Mouse (Mus musculus) layer of hippocampus, adult 6 months (tissue): Measurements from ENCODE around the gene Eif3c. TPM values are rescaled to one million over a fixed set of nuclear protein-coding genes. Genes with fewer than 3 reads are reported as not detected.
A peak's percentile ranks its signal among the peaks of the same experiment; 100 is the strongest.

Experiments
- long read RNA-seq, 2 experiments: library from polyadenylated mRNA; unstranded; transcript quantifications; one replicate each; pipeline ENCODE4 v2.0.0; 2019 to 2020
- microRNA-seq: library from miRNA; unstranded; fragments of <30 nt; microRNA quantifications from one replicate; pipeline ENCODE4 v1.2.0, GENCODE M21; 2020
- polyA plus RNA-seq: library from polyadenylated mRNA; unstranded; fragments of <200 nt; fragmentation: Nextera tagmentation; gene quantifications from 2 replicates; pipeline ENCODE4 v1.2.3, GENCODE M21; 2021

Eif3c gene
- 220 and 222 TPM in 2 replicates for polyA plus RNA-seq
- long read RNA-seq, experiment 1, transcript Eif3c-201 (21 exons, 3,383 nt) = major isoform, 22 of 276 reads
- long read RNA-seq, experiment 1, partial matches to known transcripts = 248 of 276 reads
- long read RNA-seq, experiment 1, other reads (novel, unspliced or antisense) = 4 of 276 reads
- long read RNA-seq, experiment 2, transcript Eif3c-201 (21 exons, 3,383 nt) = major isoform, 478 of 667 reads
- long read RNA-seq, experiment 2, partial matches to known transcripts = 165 of 667 reads
- long read RNA-seq, experiment 2, other reads (novel, unspliced or antisense) = 24 of 667 reads

GRCm38 (mm10) chr7:126566094-126566765 is at the start of gene Eif3c:
TSS of gene Eif3c (minus strand) at chr7:126566411.

DNA sequence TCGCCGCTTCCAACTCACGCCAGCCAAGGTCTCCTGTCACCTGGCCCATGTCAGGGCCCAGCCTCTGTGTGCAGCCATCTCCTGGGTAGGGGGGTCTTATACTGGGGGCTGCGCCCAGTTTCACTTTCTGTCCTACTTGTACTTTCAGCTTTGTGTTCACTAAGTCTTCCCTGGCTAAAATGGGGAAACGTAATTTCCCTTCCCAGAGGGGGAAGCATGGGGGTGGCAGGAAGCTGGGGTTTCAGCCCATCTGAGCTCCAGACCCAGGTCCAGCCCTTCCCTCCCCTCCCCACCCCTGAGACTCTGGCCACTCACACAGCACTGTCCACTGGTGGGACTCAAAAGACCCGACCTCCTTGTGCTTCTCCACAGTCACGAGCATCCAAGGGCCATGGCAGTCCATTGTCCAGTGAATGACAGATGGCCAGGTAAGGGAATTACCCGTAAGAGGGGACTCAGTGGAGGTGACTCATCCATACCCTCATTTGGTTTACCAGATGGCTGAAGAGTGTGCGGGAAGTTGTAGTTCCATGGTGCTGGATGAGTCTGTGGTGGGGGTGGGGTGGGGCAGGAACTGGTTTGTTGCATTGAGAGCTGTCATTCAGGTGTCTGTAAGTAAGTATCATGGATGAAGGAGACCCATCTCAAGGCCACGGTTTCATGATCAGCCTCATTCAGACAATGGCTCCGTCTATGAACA is 28.8 kb upstream of the Eif3c start, which contains the start of gene Il27:
TSS of gene Il27 (minus strand) at position 80 of the 700 bp plus-strand sequence.

GRCm38 (mm10) chr7:126585717-126586116 is 19.5 kb upstream of the Eif3c start, which contains the start of gene Cln3:
TSS of gene Cln3 (minus strand) at chr7:126585817.

DNA sequence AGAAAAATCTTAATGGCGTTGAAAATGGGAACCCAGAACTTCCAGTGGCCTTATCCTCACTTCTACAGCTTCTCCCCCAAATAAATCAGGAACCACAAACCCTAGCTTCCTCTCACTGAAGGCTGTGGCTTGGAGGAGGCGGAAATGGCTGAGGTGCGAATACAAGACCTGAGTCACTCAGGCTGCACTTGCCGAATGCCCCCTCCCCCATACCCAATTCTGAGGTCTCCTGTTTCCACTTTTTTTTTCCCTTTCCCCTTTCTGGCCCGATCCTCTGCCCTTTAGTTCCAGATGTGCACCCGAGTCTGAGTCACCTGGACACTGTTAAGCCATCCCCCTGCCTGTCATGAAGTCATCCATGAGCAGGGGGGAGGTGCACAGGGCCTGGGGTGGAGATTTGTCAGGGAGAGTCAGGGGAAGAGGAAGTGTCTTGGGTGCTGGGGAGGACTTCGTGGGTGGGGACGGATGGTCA is 18.3 kb upstream of the Eif3c start, which contains the start of gene Apobr:
TSS of gene Apobr (plus strand) at position 437 of the 472 bp plus-strand sequence.

GRCm38 (mm10) chr7:126503273-126503878 is 62.8 kb downstream of the Eif3c start, which contains the start of gene Atxn2l:
TSS of gene Atxn2l (minus strand) at chr7:126503437.

Small RNA genes within 50 kb of the gene (microRNA-seq; reads per million reads assigned to microRNA genes)
- gene Mir7059 = 9.4 reads per million, percentile 31 among the genes with 10 or more reads in this experiment

Other genes with a start within 250 kb of the Eif3c start
- gene Lat, start 196.8 kb downstream of the Eif3c start, polyA plus RNA-seq = 0.11 TPM in 1 of 2 replicates, not detected in the other
- 61.0 and 66.9 TPM in 2 replicates for gene Spns1, start 189.0 kb downstream of the Eif3c start, polyA plus RNA-seq
- 0.82 and 1.1 TPM in 2 replicates for gene Nfatc2ip, start 169.7 kb downstream of the Eif3c start, polyA plus RNA-seq
- gene Cd19, start 151.5 kb downstream of the Eif3c start, polyA plus RNA-seq = not detected in 2 replicates
- gene Rabep2, start 137.7 kb downstream of the Eif3c start, polyA plus RNA-seq = 7.5 and 8.5 TPM in 2 replicates
- 0.13 and 0.16 TPM in 2 replicates for gene Atp2a1, start 103.3 kb downstream of the Eif3c start, polyA plus RNA-seq
- gene Sh2b1, start 91.0 kb downstream of the Eif3c start, polyA plus RNA-seq = 32.6 and 36.0 TPM in 2 replicates
- gene Tufm, start 79.0 kb downstream of the Eif3c start, polyA plus RNA-seq = 84.1 and 87.2 TPM in 2 replicates
- gene Atxn2l, start 63.0 kb downstream of the Eif3c start, polyA plus RNA-seq = 36.7 and 53.5 TPM in 2 replicates
- gene Apobr, start 18.5 kb upstream of the Eif3c start, polyA plus RNA-seq = 0.18 and 0.43 TPM in 2 replicates
- 14.4 and 15.6 TPM in 2 replicates for gene Cln3, start 19.4 kb upstream of the Eif3c start, polyA plus RNA-seq
- gene Il27, start 28.5 kb upstream of the Eif3c start, polyA plus RNA-seq = not detected in 2 replicates
- gene Nupr1, start 64.5 kb upstream of the Eif3c start, polyA plus RNA-seq = 23.0 and 25.6 TPM in 2 replicates
- gene Sgf29, start 82.9 kb upstream of the Eif3c start, polyA plus RNA-seq = 29.6 and 29.9 TPM in 2 replicates
- gene Sult1a1, start 110.0 kb upstream of the Eif3c start, polyA plus RNA-seq = 11.5 and 17.2 TPM in 2 replicates
- 280 and 281 TPM in 2 replicates for gene Bola2, start 129.0 kb upstream of the Eif3c start, polyA plus RNA-seq
- 6.3 and 7.9 TPM in 2 replicates for gene Slx1b, start 129.4 kb upstream of the Eif3c start, polyA plus RNA-seq
- gene Coro1a, start 141.4 kb upstream of the Eif3c start, polyA plus RNA-seq = 113 and 139 TPM in 2 replicates
- 44.9 and 49.7 TPM in 2 replicates for gene Mapk3, start 193.2 kb upstream of the Eif3c start, polyA plus RNA-seq
- 0.65 TPM in 1 of 2 replicates, not detected in the other for gene Gdpd3, start 199.9 kb upstream of the Eif3c start, polyA plus RNA-seq
- 240 and 274 TPM in 2 replicates for gene Ypel3, start 210.5 kb upstream of the Eif3c start, polyA plus RNA-seq
- gene Tbx6, start 215.1 kb upstream of the Eif3c start, polyA plus RNA-seq = not detected in 2 replicates
- gene Ppp4c, start 226.1 kb upstream of the Eif3c start, polyA plus RNA-seq = 52.4 and 61.8 TPM in 2 replicates
- 4.4 and 5.3 TPM in 2 replicates for gene Fam57b, start 231.3 kb upstream of the Eif3c start, polyA plus RNA-seq